Mouse (Mus musculus) macrophage (primary cell): Measurements from ENCODE around the gene Shisa5. TPM values are rescaled to one million over a fixed set of nuclear protein-coding genes. Genes with fewer than 3 reads are reported as not detected.

Experiments
- H3K27ac ChIP-seq: fragments of 350-480 bp; formaldehyde crosslinking; 2 replicates; pipeline ENCODE4 v1.9.0; 2021
- H3K36me3 ChIP-seq: fragments of 350-480 bp; formaldehyde crosslinking; 2 replicates; pipeline ENCODE4 v1.9.0; 2021; ENCODE audit errors: inconsistent target
- H3K4me3 ChIP-seq: fragments of 350-480 bp; formaldehyde crosslinking; 2 replicates; pipeline ENCODE4 v1.9.0; 2021; ENCODE audit errors: inconsistent target
- H3K79me2 ChIP-seq: fragments of 350-480 bp; formaldehyde crosslinking; 2 replicates; pipeline ENCODE4 v1.9.0; 2021; ENCODE audit errors: inconsistent target
- WGBS: methylation state at CpG from one replicate; pipeline ENCODE4 v1.1.7; 2026; ENCODE audit warnings: inconsistent platforms; ENCODE audit not compliant: missing documents; 5-methylcytosine and 5-hydroxymethylcytosine counted together
- polyA plus RNA-seq: library from polyadenylated mRNA; stranded (reverse); fragments of 250-400 nt; gene quantifications from 3 replicates; pipeline ENCODE4 v1.2.4, GENCODE M21; 2018; ENCODE audit warnings: inconsistent platforms

The Shisa5 gene
- polyA plus RNA-seq, 1 experiment from 2014 or later, result 901 TPM

- Histone ChIP-seq H3K36me3 (peaks cover 30% of the 10 kb centered on the region; the same call in 1 of the 2 replicates), H3K4me3 (no peak overlapping the region)
Observed at GRCm38 (mm10) chr9:109032435-109032834, 5.9 kb upstream of the Shisa5 start.

GRCm38 (mm10) chr9:109038901-109039364, 568 bp downstream of the Shisa5 start:
- H3K27ac ChIP-seq, result peak overlapping the region; percentile 83
- H3K36me3 ChIP-seq, result 0 out of 2 replicates have a peak, but pooled peaks cover 6% of the 10 kb centered on the region
- peaks cover 47% of the 10 kb centered on the region for H3K79me2 ChIP-seq
- H3K4me3 ChIP-seq, result peak overlapping the region; percentile 86
- 6% methylated on average over 8 of the region's 8 CpGs for WGBS

More at GRCm38 (mm10) chr9:109032435-109032834, 5.9 kb upstream of the Shisa5 start:
- Histone ChIP-seq H3K27ac (no peak overlapping the region), H3K79me2 (no peaks in the 10 kb centered on the region)
- 78% methylated on average over 6 of the region's 6 CpGs for WGBS

GRCm38 (mm10) chr9:109039681-109040080, 1.3 kb downstream of the Shisa5 start:
- WGBS, result 84% methylated on average over 4 of the region's 4 CpGs
- Histone ChIP-seq H3K27ac (0 out of 2 replicates have a peak overlapping the region, but pooled peaks have one; percentile 83), H3K4me3 (peak overlapping the region; percentile 86), H3K79me2 (peaks cover 54% of the 10 kb centered on the region), H3K36me3 (peaks cover 11% of the 10 kb centered on the region)

GRCm38 (mm10) chr9:109040216-109040615, 1.9 kb downstream of the Shisa5 start:
- H3K4me3 ChIP-seq, result no peak overlapping the region
- WGBS, result 91% methylated on average over 8 of the region's 8 CpGs
- peaks cover 11% of the 10 kb centered on the region for H3K36me3 ChIP-seq

GRCm38 (mm10) chr9:109040906-109041305, 2.5 kb downstream of the Shisa5 start:
- peaks cover 11% of the 10 kb centered on the region for H3K36me3 ChIP-seq
- H3K79me2 ChIP-seq, result peaks cover 59% of the 10 kb centered on the region
- H3K4me3 ChIP-seq, result no peak overlapping the region
- H3K27ac ChIP-seq, result no peak overlapping the region
- 84% methylated on average over 5 of the region's 6 CpGs for WGBS

More at GRCm38 (mm10) chr9:109040216-109040615, 1.9 kb downstream of the Shisa5 start:
- peaks cover 57% of the 10 kb centered on the region for H3K79me2 ChIP-seq
- H3K27ac ChIP-seq, result no peak overlapping the region

- Histone ChIP-seq H3K79me2 (peaks cover 60% of the 10 kb centered on the region), H3K27ac (no peak overlapping the region), H3K4me3 (no peak overlapping the region), H3K36me3 (peaks cover 11% of the 10 kb centered on the region)
- WGBS, result 86% methylated on average over 6 of the region's 7 CpGs
Observed at GRCm38 (mm10) chr9:109041351-109041750, 3.0 kb downstream of the Shisa5 start.

GRCm38 (mm10) chr9:109046306-109046705, 7.9 kb downstream of the Shisa5 start:
- Histone ChIP-seq H3K36me3 (peaks cover 32% of the 10 kb centered on the region), H3K27ac (no peak overlapping the region), H3K79me2 (peaks cover 64% of the 10 kb centered on the region), H3K4me3 (no peak overlapping the region)
- 48% methylated on average over 5 of the region's 5 CpGs for WGBS

GRCm38 (mm10) chr9:109049316-109049715, 11.0 kb downstream of the Shisa5 start:
- peaks cover 43% of the 10 kb centered on the region for H3K36me3 ChIP-seq
- no peak overlapping the region for H3K27ac ChIP-seq
- H3K79me2 ChIP-seq, result peaks cover 80% of the 10 kb centered on the region
- no peak overlapping the region for H3K4me3 ChIP-seq
- 88% methylated on average over 7 of the region's 7 CpGs for WGBS

GRCm38 (mm10) chr9:109049996-109050673, 11.8 kb downstream of the Shisa5 start:
- Histone ChIP-seq H3K4me3 (no peak overlapping the region), H3K27ac (no peak overlapping the region), H3K36me3 (peaks cover 39% of the 10 kb centered on the region; the same call in 1 of the 2 replicates), H3K79me2 (peaks cover 78% of the 10 kb centered on the region)
- WGBS, result 96% methylated on average over 9 of the region's 9 CpGs

GRCm38 (mm10) chr9:109050674-109050997, 12.3 kb downstream of the Shisa5 start:
- WGBS, result 21% methylated on average over 3 of the region's 3 CpGs
- Histone ChIP-seq H3K4me3 (no peak overlapping the region), H3K27ac (no peak overlapping the region), H3K36me3 (peaks cover 39% of the 10 kb centered on the region; the same call in 1 of the 2 replicates), H3K79me2 (peaks cover 81% of the 10 kb centered on the region)

- peaks cover 85% of the 10 kb centered on the region for H3K79me2 ChIP-seq
- H3K27ac ChIP-seq, result no peak overlapping the region
- peaks cover 42% of the 10 kb centered on the region; the same call in 1 of the 2 replicates for H3K36me3 ChIP-seq
- WGBS, result 30% methylated on average over 10 of the region's 13 CpGs
- H3K4me3 ChIP-seq, result no peak overlapping the region
Observed at GRCm38 (mm10) chr9:109051011-109051501, 12.7 kb downstream of the Shisa5 start.

- no peak overlapping the region for H3K27ac ChIP-seq
- 75% methylated on average over 8 of the region's 10 CpGs for WGBS
- peaks cover 49% of the 10 kb centered on the region; the same call in 1 of the 2 replicates for H3K36me3 ChIP-seq
- H3K4me3 ChIP-seq, result no peak overlapping the region
- peaks cover 88% of the 10 kb centered on the region for H3K79me2 ChIP-seq
Observed at GRCm38 (mm10) chr9:109051651-109052489, 13.5 kb downstream of the Shisa5 start.

- WGBS, result 83% methylated on average over 9 of the region's 9 CpGs
- Histone ChIP-seq H3K36me3 (peaks cover 49% of the 10 kb centered on the region; the same call in 1 of the 2 replicates), H3K4me3 (no peak overlapping the region), H3K27ac (no peak overlapping the region), H3K79me2 (peaks cover 96% of the 10 kb centered on the region)
Observed at GRCm38 (mm10) chr9:109052490-109053260, 14.3 kb downstream of the Shisa5 start.

- peaks cover 96% of the 10 kb centered on the region for H3K79me2 ChIP-seq
- H3K4me3 ChIP-seq, result no peak overlapping the region
- peaks cover 49% of the 10 kb centered on the region; the same call in 1 of the 2 replicates for H3K36me3 ChIP-seq
- no peak overlapping the region for H3K27ac ChIP-seq
- 82% methylated on average over 3 of the region's 3 CpGs for WGBS
Observed at GRCm38 (mm10) chr9:109053366-109053765, 15.0 kb downstream of the Shisa5 start.
